Mouse (Mus musculus) ES-Bruce4 (cell line): ENCODE data around the gene Gabrr1.
"Not testable (repeated sequence)": the region's sequence is repeated elsewhere in the genome, so short reads cannot be mapped to it uniquely, and the experiment has no call there.

Experiments
- CTCF ChIP-seq: IDR thresholded peaks from one replicate; pipeline ENCODE4 v1.8.1; 2011; ENCODE audit warnings: low read depth, low read length
- EP300 ChIP-seq: IDR thresholded peaks from 2 replicates; pipeline ENCODE4 v1.6.1; 2011; ENCODE audit warnings: low read depth, low read length; ENCODE audit not compliant: insufficient read depth
- POLR2A ChIP-seq: IDR thresholded peaks from one replicate; pipeline ENCODE4 v1.8.1; 2011; ENCODE audit warnings: low read length; ENCODE audit not compliant: insufficient read depth

DNA sequence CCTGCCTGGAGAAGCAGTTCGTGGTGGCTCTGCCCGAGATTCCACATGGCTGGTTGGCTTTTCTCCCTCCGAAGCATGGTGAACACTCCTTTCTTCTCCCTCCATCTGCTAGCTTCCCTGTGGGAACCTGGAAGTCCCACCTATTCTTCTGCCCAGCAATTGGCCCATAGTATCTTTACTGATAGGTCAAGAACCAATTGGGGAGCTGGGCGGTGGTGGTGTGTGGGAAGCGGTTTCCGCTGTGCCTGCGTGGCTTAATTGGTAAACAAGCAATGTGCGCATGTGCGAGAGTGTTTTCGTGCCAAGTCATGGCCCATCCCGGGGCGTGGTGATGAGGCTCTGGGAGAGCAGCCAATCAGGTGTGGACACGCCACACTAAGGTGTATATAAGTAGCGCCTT, 19.5 kb upstream of the Gabrr1 start:
- TF ChIP-seq CTCF, POLR2A, EP300: not testable (repeated sequence)
